Mouse (Mus musculus) thymus, postnatal 4 days (tissue): ENCODE data around the gene Kidins220.

ENCODE experiments used
- DNase-seq: peaks from one replicate; pipeline ENCODE4 v3.0.0; 2021

Gene Kidins220

GRCm38 (mm10) chr12:24974446-24975114 is at the start of gene Kidins220:
Gene Kidins220, plus strand, starts transcription at chr12:24974925.
- peak; percentile 99 for DNase-seq

- no peak for DNase-seq
Measured at GRCm38 (mm10) chr12:24925276-24925675, 49.4 kb upstream of the Kidins220 start.

GRCm38 (mm10) chr12:24925684-24926083 is 49.0 kb upstream of the Kidins220 start:
- DNase-seq = no peak

GRCm38 (mm10) chr12:24928051-24928748 is 46.5 kb upstream of the Kidins220 start:
- no peak for DNase-seq

GRCm38 (mm10) chr12:24929043-24929442 is 45.7 kb upstream of the Kidins220 start:
- DNase-seq = no peak

- DNase-seq = no peak
Measured at GRCm38 (mm10) chr12:24930760-24931159, 44.0 kb upstream of the Kidins220 start.

GRCm38 (mm10) chr12:24932120-24932519 is 42.6 kb upstream of the Kidins220 start:
- no peak for DNase-seq

- DNase-seq = no peak
Measured at GRCm38 (mm10) chr12:24933206-24933775, 41.4 kb upstream of the Kidins220 start.

GRCm38 (mm10) chr12:24933996-24934395 is 40.7 kb upstream of the Kidins220 start:
- DNase-seq = no peak

GRCm38 (mm10) chr12:24936281-24936680 is 38.4 kb upstream of the Kidins220 start:
- DNase-seq = no peak

GRCm38 (mm10) chr12:24939372-24939771 is 35.4 kb upstream of the Kidins220 start:
- no peak for DNase-seq

- DNase-seq = no peak
Measured at GRCm38 (mm10) chr12:24942619-24943287, 32.0 kb upstream of the Kidins220 start.

- no peak for DNase-seq
Measured at GRCm38 (mm10) chr12:24943427-24943826, 31.3 kb upstream of the Kidins220 start.

- DNase-seq = no peak
Measured at GRCm38 (mm10) chr12:24944597-24944996, 30.1 kb upstream of the Kidins220 start.

- DNase-seq = no peak
Measured at GRCm38 (mm10) chr12:24947065-24947464, 27.7 kb upstream of the Kidins220 start.

GRCm38 (mm10) chr12:24948344-24948743 is 26.4 kb upstream of the Kidins220 start:
- peak; percentile 26 for DNase-seq

GRCm38 (mm10) chr12:24950376-24951046 is 24.2 kb upstream of the Kidins220 start:
- DNase-seq = peak; percentile 55

- DNase-seq = peak; percentile 75
Measured at GRCm38 (mm10) chr12:24952147-24952546, 22.6 kb upstream of the Kidins220 start.

GRCm38 (mm10) chr12:24955137-24955536 is 19.6 kb upstream of the Kidins220 start:
- no peak for DNase-seq

GRCm38 (mm10) chr12:24958526-24958925 is 16.2 kb upstream of the Kidins220 start:
- no peak for DNase-seq

GRCm38 (mm10) chr12:24961821-24962220 is 12.9 kb upstream of the Kidins220 start:
- DNase-seq = no peak

- DNase-seq = no peak
Measured at GRCm38 (mm10) chr12:24962362-24962967, 12.3 kb upstream of the Kidins220 start.
